Mouse (Mus musculus) lung, postnatal 0 days (tissue): ENCODE measurements around the gene 4930558C23Rik.

Experiments used
- CTCF ChIP-seq: IDR thresholded peaks from 2 replicates; pipeline ENCODE4 v1.5.1; 2016; ENCODE audit warnings: antibody characterized with exemption, mild to moderate bottlenecking
- EP300 ChIP-seq: IDR thresholded peaks from 2 replicates; pipeline ENCODE4 v1.6.1; 2016; ENCODE audit warnings: antibody characterized with exemption, mild to moderate bottlenecking, control low read depth

DNA sequence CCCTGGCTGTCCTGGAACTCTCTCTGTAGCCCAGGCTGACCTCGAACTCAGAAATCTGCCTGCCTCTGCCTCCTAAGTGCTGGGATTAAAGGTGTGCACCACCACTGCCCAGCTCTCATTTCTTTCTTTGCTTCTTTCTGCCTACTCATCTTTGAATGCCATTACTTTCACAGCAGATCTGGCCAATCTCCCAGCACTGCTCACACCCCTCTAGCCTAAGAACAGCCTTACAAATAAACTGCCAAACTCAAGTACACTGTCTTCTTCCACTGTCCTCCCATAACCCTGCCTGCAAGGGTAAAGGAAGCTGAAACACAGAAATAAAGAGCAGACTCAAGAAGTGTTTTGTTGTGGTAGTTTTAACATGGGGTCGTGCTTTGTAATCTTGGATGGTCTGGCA is 44.9 kb downstream of the 4930558C23Rik start:
- no peak for TF ChIP-seq CTCF
- TF ChIP-seq EP300: no peak
